Mouse (Mus musculus): ENCODE data around the gene Cdc14b.

The Cdc14b gene

GRCm38 (mm10) chr13:64235777-64236176, 39.3 kb downstream of the Cdc14b start:
- no peak for DNase-seq

GRCm38 (mm10) chr13:64235062-64235715, 39.9 kb downstream of the Cdc14b start:
- DNase-seq: no peak

- no peak for DNase-seq
Measured at GRCm38 (mm10) chr13:64233139-64233538, 42.0 kb downstream of the Cdc14b start.

- no peak for DNase-seq
Measured at GRCm38 (mm10) chr13:64226725-64227124, 48.4 kb downstream of the Cdc14b start.

GRCm38 (mm10) chr13:64225738-64226137, 49.4 kb downstream of the Cdc14b start:
- no peak for DNase-seq

- DNase-seq: no peak
Measured at GRCm38 (mm10) chr13:64214891-64215290, 60.2 kb downstream of the Cdc14b start.

- no peak for DNase-seq
Measured at GRCm38 (mm10) chr13:64211995-64212603, 63.0 kb downstream of the Cdc14b start.

- no peak for DNase-seq
Measured at GRCm38 (mm10) chr13:64208146-64208545, 66.9 kb downstream of the Cdc14b start.

- no peak for DNase-seq
Measured at GRCm38 (mm10) chr13:64205186-64205585, 69.9 kb downstream of the Cdc14b start.

GRCm38 (mm10) chr13:64204726-64205125, 70.4 kb downstream of the Cdc14b start:
- DNase-seq: peak; percentile 58 to 74

- DNase-seq: no peak
Measured at GRCm38 (mm10) chr13:64200911-64201310, 74.2 kb downstream of the Cdc14b start.

GRCm38 (mm10) chr13:64198310-64198709, 76.8 kb downstream of the Cdc14b start:
- no peak for DNase-seq

- no peak for DNase-seq
Measured at GRCm38 (mm10) chr13:64197899-64198298, 77.2 kb downstream of the Cdc14b start.

- DNase-seq: no peak
Measured at GRCm38 (mm10) chr13:64187065-64187464, 88.0 kb downstream of the Cdc14b start.

GRCm38 (mm10) chr13:64186516-64186915, 88.6 kb downstream of the Cdc14b start:
- no peak for DNase-seq

- DNase-seq: no peak
Measured at GRCm38 (mm10) chr13:64185586-64185985, 89.5 kb downstream of the Cdc14b start.

- no peak for DNase-seq
Measured at GRCm38 (mm10) chr13:64185176-64185575, 89.9 kb downstream of the Cdc14b start.

- DNase-seq: no peak
Measured at GRCm38 (mm10) chr13:64184361-64184760, 90.7 kb downstream of the Cdc14b start.

GRCm38 (mm10) chr13:64183583-64183982, 91.5 kb downstream of the Cdc14b start:
- no peak for DNase-seq

- DNase-seq: no peak
Measured at GRCm38 (mm10) chr13:64182091-64182490, 93.0 kb downstream of the Cdc14b start.

GRCm38 (mm10) chr13:64180888-64181287, 94.2 kb downstream of the Cdc14b start:
- DNase-seq: peak; percentile 76 to 86

- DNase-seq: no peak
Measured at GRCm38 (mm10) chr13:64180300-64180699, 94.8 kb downstream of the Cdc14b start.

- DNase-seq: no peak
Measured at GRCm38 (mm10) chr13:64178746-64179652, 96.1 kb downstream of the Cdc14b start.

- no peak for DNase-seq
Measured at GRCm38 (mm10) chr13:64178000-64178399, 97.1 kb downstream of the Cdc14b start.

All from kidney, postnatal 25 days (tissue).